Mouse (Mus musculus) testis, adult 2 months (tissue): Measurements from ENCODE around the gene March2. TPM values are rescaled to one million over a fixed set of nuclear protein-coding genes. Genes with fewer than 3 reads are reported as not detected.

Source experiments
- H3K27ac ChIP-seq: fragments of 200-500 bp; 2 replicates; pipeline ENCODE4 v1.5.1; 2012; ENCODE audit warnings: low read depth, low read length; ENCODE audit not compliant: control insufficient read depth, insufficient read depth
- H3K27me3 ChIP-seq: fragments of 200-500 bp; 2 replicates; pipeline ENCODE4 v1.6.1; 2012; ENCODE audit warnings: mild to moderate bottlenecking, low read length, moderate library complexity; ENCODE audit not compliant: control insufficient read depth, insufficient read depth
- H3K36me3 ChIP-seq: fragments of 200-500 bp; 2 replicates; pipeline ENCODE4 v1.6.1; 2012; ENCODE audit warnings: mild to moderate bottlenecking, low read length; ENCODE audit not compliant: control insufficient read depth, insufficient read depth
- H3K4me1 ChIP-seq: fragments of 200-500 bp; 2 replicates; pipeline ENCODE4 v1.6.1; 2012; ENCODE audit warnings: low read length; ENCODE audit not compliant: control insufficient read depth, insufficient read depth
- H3K4me3 ChIP-seq: fragments of 200-500 bp; 2 replicates; pipeline ENCODE4 v1.5.1; 2012; ENCODE audit warnings: low read depth, mild to moderate bottlenecking, low read length, moderate library complexity, mixed read lengths; ENCODE audit not compliant: control insufficient read depth
- CTCF ChIP-seq: fragments of 200-500 bp; IDR thresholded peaks from 2 replicates; pipeline ENCODE4 v1.5.1; 2012; ENCODE audit warnings: low read depth, mild to moderate bottlenecking, inconsistent platforms, low read length, moderate library complexity; ENCODE audit not compliant: control insufficient read depth, insufficient read depth, insufficient replicate concordance
- POLR2A ChIP-seq: fragments of 200-500 bp; IDR thresholded peaks from 2 replicates; pipeline ENCODE4 v1.6.1; 2012; ENCODE audit warnings: low read depth, mild to moderate bottlenecking, inconsistent platforms, low read length, moderate library complexity; ENCODE audit not compliant: control insufficient read depth
- polyA plus RNA-seq: library from polyadenylated mRNA; depleted of rRNA; stranded (reverse); fragments of >200 nt; gene quantifications from 2 replicates; pipeline ENCODE4 v1.2.3, GENCODE M21; 2012; rRNA removed

The March2 gene
- 92.4 and 96.3 TPM in 2 replicates for polyA plus RNA-seq

GRCm38 (mm10) chr17:33718384-33718881 is at the start of gene March2:
Gene March2 (minus strand): TSS chr17:33718670.
- Histone ChIP-seq H3K4me3 (peak within 1 kb of the TSS; percentile 88), H3K27me3 (no peaks in the 10 kb centered on the region), H3K4me1 (no peaks in the 10 kb centered on the region; the same call in 1 of the 2 replicates), H3K27ac (peak within 1 kb of the TSS; percentile 58), H3K36me3 (no peaks in the 10 kb centered on the region)
- no peak for TF ChIP-seq CTCF
- TF ChIP-seq POLR2A: peak; percentile 69

GRCm38 (mm10) chr17:33766389-33766788 is 47.9 kb upstream of the March2 start:
- Histone ChIP-seq H3K4me1 (no peaks in the 10 kb centered on the region), H3K4me3 (no peak overlapping the region), H3K27ac (no peak overlapping the region), H3K36me3 (no peaks in the 10 kb centered on the region), H3K27me3 (no peaks in the 10 kb centered on the region)
- TF ChIP-seq CTCF: no peak
- no peak for TF ChIP-seq POLR2A

- no peaks in the 10 kb centered on the region for H3K27me3 ChIP-seq
- TF ChIP-seq CTCF (no peak), POLR2A (peak; percentile 74)
- peak within 1 kb of the TSS; percentile 97 for H3K4me3 ChIP-seq
- H3K36me3 ChIP-seq: peaks cover 1% of the 10 kb centered on the region
- H3K27ac ChIP-seq: peak within 1 kb of the TSS; percentile 99
- peaks cover 14% of the 10 kb centered on the region for H3K4me1 ChIP-seq
Measured at GRCm38 (mm10) chr17:33760255-33761165, 42.0 kb upstream of the March2 start, which contains the start of gene Rab11b. Gene Rab11b (minus strand): TSS chr17:33760530.

- peaks cover 1% of the 10 kb centered on the region for H3K36me3 ChIP-seq
- no peaks in the 10 kb centered on the region for H3K27me3 ChIP-seq
- H3K27ac ChIP-seq: peak overlapping the region; percentile 99
- TF ChIP-seq CTCF (no peak), POLR2A (peak; percentile 64; the same call in 1 of the 2 replicates)
- H3K4me3 ChIP-seq: peak overlapping the region; percentile 97
- peaks cover 17% of the 10 kb centered on the region for H3K4me1 ChIP-seq
Measured at GRCm38 (mm10) chr17:33759767-33760254, 41.3 kb upstream of the March2 start.

- peak overlapping the region; percentile 4; the same call in 1 of the 2 replicates for H3K4me3 ChIP-seq
- TF ChIP-seq POLR2A (no peak), CTCF (no peak)
- no peaks in the 10 kb centered on the region for H3K27me3 ChIP-seq
- peaks cover 1% of the 10 kb centered on the region for H3K36me3 ChIP-seq
- H3K4me1 ChIP-seq: peaks cover 17% of the 10 kb centered on the region
- H3K27ac ChIP-seq: no peak overlapping the region
Measured at GRCm38 (mm10) chr17:33757231-33757630, 38.8 kb upstream of the March2 start.

GRCm38 (mm10) chr17:33756108-33756790 is 37.8 kb upstream of the March2 start:
- H3K4me3 ChIP-seq: no peak overlapping the region
- no peak for TF ChIP-seq CTCF
- peak overlapping the region; percentile 26; the same call in 1 of the 2 replicates for H3K27ac ChIP-seq
- no peaks in the 10 kb centered on the region for H3K27me3 ChIP-seq
- peaks cover 17% of the 10 kb centered on the region for H3K4me1 ChIP-seq
- H3K36me3 ChIP-seq: peaks cover 1% of the 10 kb centered on the region

GRCm38 (mm10) chr17:33755418-33756107 is 37.1 kb upstream of the March2 start:
- Histone ChIP-seq H3K27ac (0 out of 2 replicates have a peak overlapping the region, but pooled peaks have one; percentile 26), H3K27me3 (no peaks in the 10 kb centered on the region), H3K4me1 (peaks cover 14% of the 10 kb centered on the region), H3K4me3 (no peak overlapping the region), H3K36me3 (peaks cover 1% of the 10 kb centered on the region)
- TF ChIP-seq CTCF: no peak
- no peak for TF ChIP-seq POLR2A
